Mouse (Mus musculus): ENCODE data around the gene St3gal6. TPM values are rescaled to one million over a fixed set of nuclear protein-coding genes. Genes with fewer than 3 reads are reported as not detected.
A peak's percentile ranks its signal among the peaks of the same experiment; 100 is the strongest.

St3gal6 gene
- total RNA-seq (2012; rRNA removed), result 149 and 167 TPM in 2 replicates
- total RNA-seq (2014; rRNA removed), result 225 and 240 TPM in 2 replicates
- 391 and 420 TPM in 2 replicates for polyA plus RNA-seq (2012; ENCODE audit: insufficient read length, low read depth)

DNA sequence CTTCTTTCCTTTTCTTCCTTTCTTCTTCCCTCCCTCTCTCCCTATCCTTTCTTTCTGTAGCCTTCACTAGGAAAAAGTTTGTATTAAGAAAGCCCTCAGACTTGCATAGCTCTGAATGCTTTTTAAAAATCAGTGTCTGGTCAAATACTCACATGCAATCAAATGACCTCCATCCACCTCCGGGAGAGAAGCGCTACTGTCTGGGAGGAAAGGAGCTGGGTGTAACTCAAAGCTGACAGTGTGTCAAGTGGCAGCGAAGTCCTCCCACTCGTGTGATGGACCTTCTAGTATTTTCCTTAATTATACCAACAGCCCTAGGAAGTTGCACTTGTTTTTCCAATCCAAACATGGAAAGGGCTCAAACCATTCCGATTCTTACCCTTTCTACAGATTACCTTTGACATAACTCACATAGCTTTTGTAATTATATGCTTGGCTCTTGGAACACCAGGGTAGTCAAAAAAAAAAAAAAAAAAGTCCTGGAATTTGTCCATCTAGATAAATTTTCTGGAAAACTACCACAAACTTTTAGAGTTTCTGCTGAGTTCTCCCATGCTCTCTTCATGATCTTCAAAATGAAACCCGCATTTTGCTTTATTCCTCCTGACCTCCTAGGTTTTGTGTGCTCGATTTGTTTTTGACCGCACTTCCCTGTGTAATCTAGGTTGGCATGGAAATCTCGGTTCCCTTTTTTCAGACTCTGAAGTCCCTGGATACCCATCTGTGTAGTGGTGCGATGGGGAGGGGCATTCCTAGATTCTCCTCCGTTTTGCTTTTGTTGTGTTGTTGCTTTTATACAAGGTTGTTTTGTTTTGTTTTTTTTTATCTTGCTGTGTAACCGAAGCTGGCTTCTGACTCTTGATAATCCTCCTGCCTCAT lies at the start of gene St3gal6:
Gene St3gal6, minus strand, starts transcription at position 272 of the 879 bp plus-strand sequence.
- Histone ChIP-seq H3K4me3 (replicated peaks in 1 of 3; ENCODE audit: low read depth in 2 of 3, low read length in 2 of 3, poor library complexity in 1 of 3) (peak within 1 kb of the TSS; percentile 89 to 97 (median 95)), H3K9ac (ENCODE audit: insufficient read depth, low read depth) (peak within 1 kb of the TSS; percentile 93), H3K27me3 (replicated peaks) (no peaks in the 10 kb centered on the region), H3K27ac (ENCODE audit: insufficient read depth, low read depth) (peak within 1 kb of the TSS; percentile 89), H3K4me1 (ENCODE audit: control insufficient read depth in 1 of 2, insufficient read depth in 2 of 2) (peaks cover 0 to 7% of the 10 kb centered on the region in 2 experiments; a peak in 2 of 4 replicates), H3K9me3 (replicated peaks; ENCODE audit: low read length) (no peaks in the 10 kb centered on the region), H3K4me2 (ENCODE audit: insufficient read depth, low read depth, poor library complexity, severe bottlenecking) (peak within 1 kb of the TSS; percentile 99), H3K79me2 (replicated peaks; ENCODE audit: control insufficient read depth, extremely low read depth, insufficient read depth, poor library complexity, severe bottlenecking) (peaks cover 44% of the 10 kb centered on the region), H3K36me3 (replicated peaks in 1 of 2; ENCODE audit: control insufficient read depth in 1 of 2, insufficient read depth in 1 of 2, low read length in 1 of 2) (no peaks in the 10 kb centered on the region)
- in situ Hi-C loops (cut with MboI; ENCODE audit: low pct_ligation_motif_present, low pct_unique_long_range_greater_than_20kb, low sequenced_read_pairs) (no loop called here), dilution Hi-C loops (cut with MboI; ENCODE audit: extremely low pct_ligation_motif_present, extremely low pct_unique_long_range_greater_than_20kb, low sequenced_read_pairs) (no loop called here)
- DNase-seq (ENCODE audit: extremely low read depth), result peak; percentile 74
- TF ChIP-seq HCFC1 (IDR thresholded peaks at IDR 0.05; ENCODE audit: low read depth, low read length) (no peak), CHD2 (IDR thresholded peaks at IDR 0.05; ENCODE audit: low read length) (peak; percentile 44; the same call in 1 of the 2 replicates), MEF2A (IDR thresholded peaks at IDR 0.05; ENCODE audit: borderline replicate concordance, low read depth, low read length) (0 out of 2 replicates have a peak, but pooled peaks have one; percentile 17), ZMIZ1 (IDR thresholded peaks at IDR 0.05; ENCODE audit: low read depth, low read length) (peak; percentile 51; the same call in 1 of the 2 replicates), UBTF (IDR thresholded peaks at IDR 0.05; ENCODE audit: low read depth, low read length) (no peak), KAT2A (IDR thresholded peaks at IDR 0.05; ENCODE audit: insufficient replicate concordance, low read length) (no peak), ETS1 (conservative IDR thresholded peaks at IDR 0.05; ENCODE audit: low read depth, low read length) (0 out of 2 replicates have a peak, but pooled peaks have one; percentile 36), MAFK (IDR thresholded peaks at IDR 0.05; ENCODE audit: insufficient replicate concordance, low read length) (no peak; the same call in 1 of the 2 replicates), BHLHE40 (IDR thresholded peaks at IDR 0.05; ENCODE audit: low read depth, low read length) (0 out of 2 replicates have a peak, but pooled peaks have one; percentile 14), CTCF (conservative IDR thresholded peaks at IDR 0.05 in 1 of 2, IDR thresholded peaks at IDR 0.05 in 1 of 2; ENCODE audit: low read depth in 2 of 2, low read length in 2 of 2) (no peak), POLR2A (IDR thresholded peaks at IDR 0.05; ENCODE audit: low read depth, low read length) (no peak), EP300 (IDR thresholded peaks at IDR 0.05; ENCODE audit: low read length) (peak; percentile 60), E2F4 (IDR thresholded peaks at IDR 0.05; ENCODE audit: insufficient replicate concordance, low read depth, low read length) (0 out of 2 replicates have a peak, but pooled peaks have one; percentile 40), JUN (IDR thresholded peaks at IDR 0.05; ENCODE audit: insufficient read depth, low read depth, low read length) (no peak), GABPA (IDR thresholded peaks at IDR 0.05; ENCODE audit: insufficient replicate concordance, low read depth, low read length) (no peak), RAD21 (IDR thresholded peaks at IDR 0.05; ENCODE audit: low read depth, low read length) (no peak; the same call in 1 of the 2 replicates), MAZ (IDR thresholded peaks at IDR 0.05; ENCODE audit: low read depth, low read length) (no peak), IRF4 (IDR thresholded peaks at IDR 0.05; ENCODE audit: low read depth, low read length) (0 out of 2 replicates have a peak, but pooled peaks have one; percentile 55), USF1 (IDR thresholded peaks at IDR 0.05; ENCODE audit: low read depth, low read length) (no peak), TCF12 (IDR thresholded peaks at IDR 0.05; ENCODE audit: low read depth, low read length) (no peak), NELFE (IDR thresholded peaks at IDR 0.05; ENCODE audit: low read depth, low read length) (peak; percentile 46; the same call in 1 of the 2 replicates), TBP (conservative IDR thresholded peaks at IDR 0.05; ENCODE audit: low read depth, low read length) (no peak), ZNF384 (IDR thresholded peaks at IDR 0.05; ENCODE audit: low read depth, low read length) (peak; percentile 57), CHD1 (IDR thresholded peaks at IDR 0.05; ENCODE audit: low read depth, low read length) (peak; percentile 95), SIN3A (IDR thresholded peaks at IDR 0.05; ENCODE audit: low read length) (no peak; the same call in none of the 2 replicates), POLR2AphosphoS2 (IDR thresholded peaks at IDR 0.05; ENCODE audit: low read depth, low read length) (no peak), PAX5 (IDR thresholded peaks at IDR 0.05; ENCODE audit: low read length) (no peak), MXI1 (IDR thresholded peaks at IDR 0.05; ENCODE audit: low read depth, low read length) (0 out of 2 replicates have a peak, but pooled peaks have one; percentile 53)

All from CH12.LX (cell line).